Mouse (Mus musculus) brain, embryonic 14.5 days (tissue): ENCODE results near the gene Tmem255b.

Experiments used
- CTCF ChIP-seq: fragments of 200-500 bp; IDR thresholded peaks from 2 replicates; pipeline ENCODE4 v1.5.1; 2012; ENCODE audit warnings: inconsistent platforms, mild to moderate bottlenecking, moderate library complexity, borderline replicate concordance; ENCODE audit not compliant: insufficient read depth, insufficient read length; ENCODE audit errors: extremely low read depth
- POLR2A ChIP-seq: fragments of 200-500 bp; IDR thresholded peaks from 2 replicates; pipeline ENCODE4 v1.6.1; 2012; ENCODE audit warnings: mild to moderate bottlenecking, inconsistent platforms, borderline replicate concordance; ENCODE audit not compliant: poor library complexity, insufficient read depth, insufficient read length, severe bottlenecking; ENCODE audit errors: extremely low read depth

GRCm38 (mm10) chr8:13430866-13431265 is 4.1 kb upstream of the Tmem255b start:
- TF ChIP-seq CTCF (no peak), POLR2A (no peak)
